Mouse (Mus musculus) liver, embryonic 14.5 days (tissue): ENCODE results near the gene Cyb561d2. TPM values are rescaled to one million over a fixed set of nuclear protein-coding genes. Genes with fewer than 3 reads are reported as not detected.

Experiments
- ATAC-seq: fragments of 200-750 bp; cut with Nextera tagmentation; 2 replicates; pipeline ENCODE4 v1.8.0; 2017; ENCODE audit warnings: moderate number of reproducible peaks, mild to moderate bottlenecking, moderate library complexity; ENCODE audit not compliant: insufficient read depth
- DNase-seq, 3 experiments: peaks; one replicate each; pipeline ENCODE4 v3.0.0-alpha.2; 2012 to 2013; ENCODE audit warnings: low read depth in 3 of 3, low spot score in 3 of 3
- H3K27ac ChIP-seq: fragments of 300-500 bp; sonication (generic); 2 replicates; pipeline ENCODE4 v1.5.1; 2014; ENCODE audit warnings: moderate library complexity, mild to moderate bottlenecking, control low read depth, inconsistent platforms
- H3K27me3 ChIP-seq: fragments of 300-500 bp; sonication (generic); 2 replicates; pipeline ENCODE4 v1.6.1; 2014; ENCODE audit warnings: mild to moderate bottlenecking, low read length, moderate library complexity; ENCODE audit not compliant: control insufficient read depth, insufficient read depth
- H3K36me3 ChIP-seq: fragments of 300-500 bp; sonication (generic); replicated peaks from 2 replicates; pipeline ENCODE4 v1.6.1; 2014; ENCODE audit warnings: low read depth; ENCODE audit not compliant: control insufficient read depth, insufficient read depth
- H3K4me1 ChIP-seq, 2 experiments: fragments of 200-500 bp in 1 of 2; fragments of 300-500 bp in 1 of 2; sonication (generic) in 1 of 2; replicated peaks; 2 replicates each; pipeline ENCODE4 v1.6.1; 2012 to 2014; ENCODE audit warnings: antibody characterized with exemption in 1 of 2, inconsistent platforms in 1 of 2, low read length in 1 of 2; ENCODE audit not compliant: control insufficient read depth in 2 of 2, insufficient read depth in 2 of 2
- H3K4me2 ChIP-seq: fragments of 300-500 bp; sonication (generic); 2 replicates; pipeline ENCODE4 v1.6.1; 2014; ENCODE audit warnings: low read depth, mild to moderate bottlenecking, control low read depth, moderate library complexity
- H3K4me3 ChIP-seq, 2 experiments: fragments of 200-500 bp in 1 of 2; fragments of 300-500 bp in 1 of 2; sonication (generic) in 1 of 2; 2 replicates each; pipeline ENCODE4 v1.5.1; 2012 to 2014; ENCODE audit warnings: low read depth in 2 of 2, low read length in 2 of 2, mild to moderate bottlenecking in 2 of 2, control low read depth in 1 of 2, inconsistent platforms in 1 of 2, moderate library complexity in 1 of 2; ENCODE audit not compliant: insufficient read depth in 1 of 2
- H3K9ac ChIP-seq: fragments of 300-500 bp; sonication (generic); replicated peaks from 2 replicates; pipeline ENCODE4 v1.6.1; 2014; ENCODE audit warnings: mild to moderate bottlenecking, control low read depth, moderate library complexity
- H3K9me3 ChIP-seq: fragments of 300-500 bp; sonication (generic); 2 replicates; pipeline ENCODE4 v1.6.1; 2016; ENCODE audit warnings: low read length, mixed read lengths; ENCODE audit not compliant: control insufficient read depth
- CTCF ChIP-seq: IDR thresholded peaks from 2 replicates; pipeline ENCODE4 v1.5.1; 2016; ENCODE audit warnings: antibody characterized with exemption, low read depth, control low read depth
- EP300 ChIP-seq: IDR thresholded peaks from 2 replicates; pipeline ENCODE4 v1.6.1; 2016; ENCODE audit warnings: antibody characterized with exemption, low read depth
- WGBS: fragments of 180-500 bp; shearing (Covaris S2); extraction: QIAGEN DNeasy Blood & Tissue Kit; methylation state at CpG from one replicate; pipeline ENCODE4 v1.1.7; 2014; ENCODE audit not compliant: insufficient replicate concordance; 5-methylcytosine and 5-hydroxymethylcytosine counted together
- polyA plus RNA-seq, 2 experiments: library from polyadenylated mRNA; depleted of rRNA in 1 of 2; stranded (reverse) in 1 of 2; unstranded in 1 of 2; fragments of >200 nt; fragmentation: Nextera tagmentation in 1 of 2; extraction: Ambion mirVana in 1 of 2; gene quantifications; 2 replicates each; pipeline versions ENCODE4 v1.2.1 to v1.2.3; 2012 to 2014

Gene Cyb561d2
- polyA plus RNA-seq, 2 experiments = 9.8 to 14.1 TPM

- peak overlapping the region; percentile 87 for H3K9ac ChIP-seq
Measured at GRCm38 (mm10) chr9:107571534-107572326, 29.7 kb upstream of the Cyb561d2 start.

GRCm38 (mm10) chr9:107570845-107571244 lies 28.9 kb upstream of the Cyb561d2 start:
- H3K4me1 ChIP-seq = peaks cover 45 to 58% of the 10 kb centered on the region in 2 experiments
- H3K4me3 ChIP-seq = peak overlapping the region; percentile 86 to 88
- WGBS = 38% methylated on average over 21 of the region's 21 CpGs
- H3K4me2 ChIP-seq = peak overlapping the region; percentile 85
- H3K36me3 ChIP-seq = peaks cover 12% of the 10 kb centered on the region
- DNase-seq (peak; percentile 70 to 81 (median 75)), ATAC-seq (peak; percentile 71)
- no peaks in the 10 kb centered on the region for H3K27me3 ChIP-seq
- TF ChIP-seq CTCF (no peak), EP300 (peak; percentile 89)
- H3K9me3 ChIP-seq = no peaks in the 10 kb centered on the region
- H3K9ac ChIP-seq = peak overlapping the region; percentile 87
- H3K27ac ChIP-seq = peak overlapping the region; percentile 84

More at GRCm38 (mm10) chr9:107571534-107572326, 29.7 kb upstream of the Cyb561d2 start:
- ATAC-seq (peak; percentile 32; the same call in 1 of the 2 replicates), DNase-seq (no peak)
- peaks cover 12% of the 10 kb centered on the region for H3K36me3 ChIP-seq
- WGBS = 75% methylated on average over 22 of the region's 22 CpGs
- no peak for TF ChIP-seq EP300
- no peak for TF ChIP-seq CTCF
- H3K4me3 ChIP-seq = peak overlapping the region; percentile 86 to 88
- H3K9me3 ChIP-seq = no peaks in the 10 kb centered on the region
- H3K4me1 ChIP-seq = peaks cover 50 to 60% of the 10 kb centered on the region in 2 experiments
- peak overlapping the region; percentile 84 for H3K27ac ChIP-seq
- H3K27me3 ChIP-seq = no peaks in the 10 kb centered on the region
- H3K4me2 ChIP-seq = peak overlapping the region; percentile 85

- Histone ChIP-seq H3K9me3 (no peaks in the 10 kb centered on the region), H3K4me2 (peak overlapping the region; percentile 85), H3K27ac (peak overlapping the region; percentile 84), H3K27me3 (no peaks in the 10 kb centered on the region), H3K4me1 (peaks cover 42 to 56% of the 10 kb centered on the region in 2 experiments), H3K4me3 (peak overlapping the region; percentile 86 to 88), H3K9ac (peak overlapping the region; percentile 87), H3K36me3 (peaks cover 12% of the 10 kb centered on the region)
- DNase-seq (no peak), ATAC-seq (no peak)
- 64% methylated on average over 13 of the region's 13 CpGs for WGBS
- TF ChIP-seq EP300 (no peak), CTCF (0 out of 2 replicates have a peak, but pooled peaks have one; percentile 4)
Measured at GRCm38 (mm10) chr9:107570016-107570415, 28.0 kb upstream of the Cyb561d2 start.

- peak; percentile 9 for ATAC-seq
- Histone ChIP-seq H3K4me2 (peak overlapping the region; percentile 85), H3K27me3 (no peaks in the 10 kb centered on the region), H3K4me3 (peak overlapping the region; percentile 86 to 88), H3K4me1 (peaks cover 42 to 57% of the 10 kb centered on the region in 2 experiments), H3K9me3 (no peaks in the 10 kb centered on the region), H3K9ac (peak overlapping the region; percentile 87), H3K27ac (peak overlapping the region; percentile 84), H3K36me3 (peaks cover 12% of the 10 kb centered on the region)
- no peak for DNase-seq
- 0% methylated on average over 23 of the region's 23 CpGs for WGBS
- TF ChIP-seq EP300 = no peak
- 0 out of 2 replicates have a peak, but pooled peaks have one; percentile 9 for TF ChIP-seq CTCF
Measured at GRCm38 (mm10) chr9:107569270-107569669, 27.3 kb upstream of the Cyb561d2 start.
